Mouse (Mus musculus) neural tube, embryonic 14.5 days (tissue): ENCODE data around the gene Nt5e. TPM values are rescaled to one million over a fixed set of nuclear protein-coding genes. Genes with fewer than 3 reads are reported as not detected.
"Not testable (repeated sequence)": the region's sequence is repeated elsewhere in the genome, so short reads cannot be mapped to it uniquely, and the experiment has no call there.

Source experiments
- ATAC-seq: fragments of 200-750 bp; cut with Nextera tagmentation; 2 replicates; pipeline ENCODE4 v1.8.0; 2017; ENCODE audit warnings: low read depth, mild to moderate bottlenecking, moderate TSS enrichment, moderate library complexity
- H3K27ac ChIP-seq: fragments of 300-500 bp; sonication (generic); 2 replicates; pipeline ENCODE4 v1.5.1; 2014; ENCODE audit warnings: low read depth, mild to moderate bottlenecking, control low read depth, low read length, moderate library complexity, mixed read lengths
- H3K27me3 ChIP-seq: fragments of 300-500 bp; sonication (generic); 2 replicates; pipeline ENCODE4 v1.6.1; 2014; ENCODE audit warnings: low read length; ENCODE audit not compliant: control insufficient read depth, insufficient read depth
- H3K36me3 ChIP-seq: fragments of 300-500 bp; sonication (generic); 2 replicates; pipeline ENCODE4 v1.6.1; 2014; ENCODE audit warnings: low read length, mixed read lengths; ENCODE audit not compliant: control insufficient read depth, insufficient read depth
- H3K4me1 ChIP-seq: fragments of 300-500 bp; sonication (generic); 2 replicates; pipeline ENCODE4 v1.6.1; 2014; ENCODE audit warnings: low read length; ENCODE audit not compliant: control insufficient read depth, insufficient read depth
- H3K4me2 ChIP-seq: fragments of 300-500 bp; sonication (generic); 2 replicates; pipeline ENCODE4 v1.6.1; 2014; ENCODE audit warnings: mild to moderate bottlenecking, low read depth, low read length, control low read depth
- H3K4me3 ChIP-seq: fragments of 300-500 bp; sonication (generic); 2 replicates; pipeline ENCODE4 v1.5.1; 2014; ENCODE audit warnings: low read depth, low read length, control low read depth, mixed read lengths
- H3K9ac ChIP-seq: fragments of 300-500 bp; sonication (generic); replicated peaks from 2 replicates; pipeline ENCODE4 v1.6.1; 2014; ENCODE audit warnings: low read depth, mild to moderate bottlenecking, control low read depth, low read length, mixed read lengths
- H3K9me3 ChIP-seq: fragments of 300-500 bp; sonication (generic); 2 replicates; pipeline ENCODE4 v1.6.1; 2016; ENCODE audit warnings: low read length; ENCODE audit not compliant: control insufficient read depth
- WGBS: fragments of 180-500 bp; shearing (Covaris S2); extraction: QIAGEN DNeasy Blood & Tissue Kit; methylation state at CpG from one replicate; pipeline ENCODE4 v1.1.7; 2014; 5-methylcytosine and 5-hydroxymethylcytosine counted together
- polyA plus RNA-seq: library from polyadenylated mRNA; unstranded; fragments of >200 nt; fragmentation: Nextera tagmentation; extraction: Ambion mirVana; gene quantifications from 2 replicates; pipeline ENCODE4 v1.2.1, GENCODE M21; 2014

Nt5e gene
- polyA plus RNA-seq, result 0.76 and 1.0 TPM in 2 replicates

DNA sequence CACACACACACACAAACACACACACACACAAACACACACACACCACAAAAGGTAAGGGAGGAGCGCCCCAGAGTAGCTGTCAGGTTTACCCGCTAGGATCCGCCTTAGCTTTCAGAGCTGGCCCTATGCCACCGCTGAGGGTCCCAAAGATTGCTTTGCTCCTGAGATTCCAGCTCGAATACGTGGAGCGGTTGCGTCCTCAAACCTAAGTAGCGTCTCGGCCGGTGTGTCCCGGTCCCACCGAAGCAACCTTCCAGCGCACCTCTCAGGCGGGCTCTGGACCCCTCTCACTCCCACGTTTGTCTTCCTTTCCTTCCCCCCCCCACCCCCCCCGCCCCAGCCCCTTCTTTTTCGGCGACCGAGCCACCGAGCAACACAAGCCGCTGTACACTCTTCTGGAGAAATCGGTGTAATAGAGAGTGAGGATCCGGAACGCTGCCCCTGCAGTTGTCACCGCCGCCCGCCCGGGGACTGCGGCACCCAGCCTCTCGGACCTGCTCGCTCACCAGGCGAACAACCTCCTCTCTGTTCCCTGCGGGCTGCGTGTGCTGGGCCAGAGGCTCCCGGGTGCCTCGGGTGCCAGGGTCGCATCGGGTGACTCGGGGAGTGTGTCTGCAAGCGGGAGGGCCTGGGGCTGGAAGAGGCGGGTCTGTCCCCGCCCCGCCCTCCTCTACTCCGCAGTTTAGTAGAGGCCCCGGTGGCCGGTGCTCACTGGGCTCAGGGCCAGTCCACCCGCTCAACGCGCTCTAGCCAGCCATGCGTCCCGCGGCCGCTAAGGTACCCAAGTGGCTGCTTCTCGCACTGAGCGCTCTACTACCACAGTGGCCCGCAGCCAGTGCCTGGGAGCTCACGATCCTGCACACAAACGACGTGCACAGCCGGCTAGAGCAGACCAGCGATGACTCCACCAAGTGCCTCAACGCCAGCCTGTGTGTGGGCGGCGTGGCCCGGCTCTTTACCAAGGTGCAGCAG, at the start of gene Nt5e:
Nt5e (plus strand) TSS at position 268 of the 972 bp plus-strand sequence.
- Histone ChIP-seq H3K36me3 (no peaks in the 10 kb centered on the region), H3K27ac (no peak within 1 kb of the TSS), H3K9ac (peak within 1 kb of the TSS; percentile 12), H3K27me3 (peaks cover 8% of the 10 kb centered on the region; the same call in 1 of the 2 replicates), H3K4me1 (no peaks in the 10 kb centered on the region), H3K9me3 (no peaks in the 10 kb centered on the region), H3K4me3 (peak within 1 kb of the TSS; percentile 41), H3K4me2 (peak within 1 kb of the TSS; percentile 71)
- under 1% methylated on average over 63 of the region's 66 CpGs for WGBS
- ATAC-seq, result peak; percentile 94

DNA sequence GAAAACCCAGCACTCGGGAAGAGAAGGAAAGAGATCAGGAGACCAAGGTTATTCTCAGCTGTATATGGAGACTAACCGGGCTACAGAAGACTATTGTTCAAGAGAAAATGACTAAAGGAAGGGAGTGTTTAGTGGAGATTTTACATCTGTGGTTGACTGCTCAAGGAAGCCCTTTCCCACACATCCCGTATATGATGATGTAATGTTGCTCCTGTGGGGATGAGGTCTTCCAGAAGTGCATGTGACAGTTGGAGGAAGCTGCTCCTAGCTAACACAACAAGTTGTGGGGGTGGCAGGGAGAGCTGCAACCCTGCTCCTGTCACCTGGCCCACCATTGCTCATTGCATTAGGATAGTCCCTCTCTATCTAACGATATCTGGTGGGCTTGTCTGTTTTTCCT, 49.4 kb upstream of the Nt5e start:
- no peak overlapping the region for H3K4me3 ChIP-seq
- H3K36me3 ChIP-seq, result no peaks in the 10 kb centered on the region
- H3K4me2 ChIP-seq, result no peak overlapping the region
- no peaks in the 10 kb centered on the region for H3K27me3 ChIP-seq
- 88% methylated on average over 4 of the region's 4 CpGs for WGBS
- ATAC-seq, result no peak
- H3K27ac ChIP-seq, result no peak overlapping the region
- H3K4me1 ChIP-seq, result no peaks in the 10 kb centered on the region
- no peaks in the 10 kb centered on the region for H3K9me3 ChIP-seq
- H3K9ac ChIP-seq, result no peak overlapping the region

DNA sequence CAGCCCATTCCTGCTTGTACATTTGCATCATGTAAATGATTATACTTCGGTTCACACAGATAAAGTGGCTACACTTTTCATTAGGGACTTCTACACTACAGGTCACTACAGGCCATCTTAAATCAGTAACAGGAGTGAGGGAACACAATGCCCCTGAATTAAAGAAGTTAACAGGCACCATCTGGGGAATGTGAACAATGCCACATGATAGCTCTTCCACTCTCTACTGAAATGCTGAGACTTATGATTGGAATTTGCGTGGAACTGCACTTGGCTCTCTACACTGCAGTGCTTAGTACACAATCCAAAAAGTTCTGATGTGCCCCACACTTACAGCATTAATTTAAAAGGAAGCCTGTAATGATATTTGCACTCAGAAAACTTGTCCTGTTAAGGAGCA, 47.3 kb upstream of the Nt5e start:
- 85% methylated on average over 2 of the region's 2 CpGs for WGBS
- no peaks in the 10 kb centered on the region for H3K36me3 ChIP-seq
- no peak overlapping the region for H3K4me3 ChIP-seq
- no peaks in the 10 kb centered on the region for H3K4me1 ChIP-seq
- H3K4me2 ChIP-seq, result no peak overlapping the region
- H3K9ac ChIP-seq, result no peak overlapping the region
- no peaks in the 10 kb centered on the region for H3K27me3 ChIP-seq
- no peak overlapping the region for H3K27ac ChIP-seq
- no peaks in the 10 kb centered on the region for H3K9me3 ChIP-seq
- ATAC-seq, result no peak

DNA sequence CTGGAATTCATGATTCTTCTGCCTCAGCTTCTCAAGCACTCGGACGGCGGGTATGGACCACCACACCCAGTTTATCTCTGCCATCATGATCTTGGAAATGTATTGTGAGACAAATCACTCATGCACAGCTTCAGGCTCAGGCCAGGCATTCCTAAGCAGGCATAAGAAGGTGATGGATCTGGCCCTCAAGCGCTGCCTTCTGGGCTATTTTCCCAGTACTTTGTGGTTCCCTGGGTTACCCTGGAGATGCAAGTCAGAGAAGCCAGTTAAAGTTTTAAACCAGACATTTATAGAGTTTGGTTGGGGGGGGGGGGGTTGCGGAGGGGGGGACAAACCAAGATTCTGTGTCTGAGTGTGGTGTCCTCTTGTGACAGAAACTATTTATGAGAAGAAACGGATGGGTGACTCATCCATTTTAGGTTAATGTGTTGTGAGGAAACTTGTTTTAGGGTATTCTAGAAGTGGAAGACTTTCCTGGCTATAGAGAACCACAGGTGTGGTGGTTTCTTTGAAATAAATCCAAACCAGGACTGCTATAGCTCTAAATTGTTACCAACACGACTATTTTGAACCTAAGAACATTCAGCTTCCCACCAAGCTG, 37.3 kb upstream of the Nt5e start:
- Histone ChIP-seq H3K4me3 (no peak overlapping the region), H3K9ac (no peak overlapping the region), H3K4me1 (no peaks in the 10 kb centered on the region), H3K27ac (no peak overlapping the region), H3K27me3 (no peaks in the 10 kb centered on the region), H3K36me3 (no peaks in the 10 kb centered on the region), H3K4me2 (no peak overlapping the region), H3K9me3 (no peaks in the 10 kb centered on the region)
- 86% methylated on average over 7 of the region's 7 CpGs for WGBS
- no peak for ATAC-seq

DNA sequence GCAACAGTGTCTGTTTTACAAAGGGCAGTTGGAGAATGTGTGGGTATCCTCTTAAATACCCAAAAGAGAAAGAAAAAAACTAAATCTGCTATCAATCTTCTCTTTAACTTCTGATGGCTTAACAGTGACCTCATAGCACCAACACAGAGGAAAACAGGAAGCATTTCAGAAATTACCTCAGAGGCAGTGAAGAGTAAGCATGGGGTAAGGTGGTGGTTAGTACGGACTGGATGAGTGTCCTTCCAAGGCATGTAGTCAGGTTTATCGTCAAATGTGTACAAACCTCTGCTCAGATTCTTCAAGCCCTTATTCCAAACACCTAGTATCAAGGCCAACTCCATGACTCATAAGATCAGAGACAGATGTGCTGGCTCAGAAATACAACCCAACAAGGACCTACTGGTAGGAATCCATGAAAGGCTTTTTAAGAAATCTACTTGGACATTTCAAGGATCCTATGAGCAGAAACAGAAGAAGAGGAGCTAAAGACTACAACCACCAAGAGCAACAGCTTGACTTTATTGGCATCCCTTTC, 34.1 kb upstream of the Nt5e start:
- WGBS, result 98% methylated on average over 2 of the region's 2 CpGs

DNA sequence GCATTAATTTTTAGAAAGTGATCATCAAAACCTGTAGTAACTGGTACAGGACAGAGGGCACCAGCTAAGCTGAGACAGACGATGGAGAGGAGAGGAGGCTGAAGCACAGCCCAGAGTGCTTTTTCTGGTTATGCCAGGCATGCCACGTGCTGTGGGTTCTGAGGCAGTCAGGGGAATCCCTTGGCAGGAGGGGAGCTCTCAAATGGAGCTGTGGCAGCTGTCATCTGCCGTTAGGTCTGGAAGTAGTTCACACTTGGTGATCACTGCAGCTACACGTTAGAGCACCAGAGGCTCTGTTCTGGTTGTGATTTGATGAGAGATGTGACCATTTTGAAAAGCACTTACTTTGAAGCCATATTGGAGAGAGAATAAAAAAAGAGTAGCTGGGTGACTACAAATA, 31.2 kb upstream of the Nt5e start:
- Histone ChIP-seq H3K4me1 (no peaks in the 10 kb centered on the region), H3K4me2 (no peak overlapping the region), H3K4me3 (no peak overlapping the region), H3K9me3 (no peaks in the 10 kb centered on the region), H3K36me3 (no peaks in the 10 kb centered on the region), H3K27me3 (no peaks in the 10 kb centered on the region), H3K9ac (no peak overlapping the region), H3K27ac (no peak overlapping the region)
- WGBS, result 50% methylated on average over 4 of the region's 4 CpGs
- ATAC-seq, result peak; percentile 75; the same call in 1 of the 2 replicates

More for the DNA sequence above, 34.1 kb upstream of the Nt5e start:
- Histone ChIP-seq H3K27ac (no peak overlapping the region), H3K9me3 (no peaks in the 10 kb centered on the region), H3K4me2 (no peak overlapping the region), H3K36me3 (no peaks in the 10 kb centered on the region), H3K9ac (no peak overlapping the region), H3K4me3 (no peak overlapping the region), H3K27me3 (no peaks in the 10 kb centered on the region), H3K4me1 (no peaks in the 10 kb centered on the region)
- no peak for ATAC-seq

DNA sequence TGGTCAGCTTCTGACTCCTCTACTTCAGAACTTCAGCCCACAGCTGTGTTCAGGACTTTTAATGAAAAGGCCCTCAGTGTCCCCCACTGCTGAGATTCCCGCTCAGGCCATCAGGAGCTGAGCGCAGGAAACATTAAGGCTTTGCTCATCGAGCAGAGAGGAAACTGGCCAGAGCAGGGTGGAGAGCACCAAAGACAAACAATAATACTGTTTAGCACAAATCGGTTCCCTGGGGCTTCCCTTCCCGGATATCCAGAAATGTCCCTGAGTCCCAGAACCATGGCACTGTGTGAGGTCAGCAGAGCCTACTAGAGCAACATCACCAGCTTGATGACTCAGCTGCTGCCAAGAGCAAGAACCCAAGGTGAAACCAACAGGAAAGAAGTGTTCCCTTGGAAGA, 30.7 kb upstream of the Nt5e start:
- no peaks in the 10 kb centered on the region for H3K9me3 ChIP-seq
- H3K9ac ChIP-seq, result no peak overlapping the region
- no peaks in the 10 kb centered on the region for H3K4me1 ChIP-seq
- ATAC-seq, result no peak
- no peak overlapping the region for H3K27ac ChIP-seq
- no peaks in the 10 kb centered on the region for H3K27me3 ChIP-seq
- H3K36me3 ChIP-seq, result no peaks in the 10 kb centered on the region
- no peak overlapping the region for H3K4me3 ChIP-seq
- H3K4me2 ChIP-seq, result no peak overlapping the region
- 78% methylated on average over 5 of the region's 5 CpGs for WGBS

DNA sequence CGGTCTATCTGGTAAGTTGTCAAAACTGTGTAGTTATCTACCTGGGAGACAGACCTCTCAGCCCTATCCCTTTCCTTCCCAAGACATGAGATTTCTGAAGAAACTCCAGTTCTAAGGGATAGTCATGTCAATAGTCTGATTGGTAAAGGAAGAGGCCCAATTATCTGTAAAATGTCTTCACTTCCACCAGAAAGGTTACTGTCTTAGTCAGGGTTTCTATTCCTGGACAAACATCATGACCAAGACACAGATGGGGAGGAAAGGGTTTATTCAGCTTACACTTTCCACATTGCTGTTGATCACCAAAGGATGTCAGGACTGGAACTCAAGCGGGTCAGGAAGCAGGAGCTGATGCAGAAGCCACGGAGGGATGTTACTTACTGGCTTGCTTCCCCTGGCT, 29.8 kb upstream of the Nt5e start:
- not testable (repeated sequence) for H3K36me3 ChIP-seq, H3K9me3 ChIP-seq, H3K4me3 ChIP-seq, H3K9ac ChIP-seq, H3K27me3 ChIP-seq, H3K4me1 ChIP-seq, ATAC-seq, H3K27ac ChIP-seq, H3K4me2 ChIP-seq
- 87% methylated on average over 3 of the region's 3 CpGs for WGBS
